In genomic region chr7:141293852-141294471, GRCm38 (mm10) we compare ENCODE assay signal across 8 mouse cellular contexts. TPM values are rescaled to one million over a fixed set of nuclear protein-coding genes. Genes with fewer than 3 reads are reported as not detected.
DNase-seq lines count a peak whose midpoint lies in the region; ATAC-seq lines count a peak whose summit lies in the region.

No protein-coding gene starts in this region.

- peak; percentile 44 to 48 for DNase-seq in cerebellum, postnatal 25 days
- DNase-seq in cerebellum, adult 11 months, result no peak
- DNase-seq in ZHBTc4 (ENCODE audit: low read depth, low spot score), result peak; percentile 65
- DNase-seq in kidney, postnatal 14 days, result peak; percentile 37
- peak; percentile 68 for DNase-seq in midbrain, embryonic 10.5 days (ENCODE audit: low spot score)
- DNase-seq in spleen, adult 12 weeks (ENCODE audit: low spot score), result no peak
- DNase-seq in ovary, adult 18-20 months (ENCODE audit: low spot score), result no peak

- ATAC-seq in forebrain, embryonic 16.5 days, result no peak

- peaks cover 35% of the 10 kb centered on the region for H3K27me3 ChIP-seq in forebrain, embryonic 16.5 days (replicated peaks; ENCODE audit: control insufficient read depth, insufficient read depth, low read length)
- H3K27me3 ChIP-seq in midbrain, embryonic 10.5 days (ENCODE audit: low read depth, poor library complexity, severe bottlenecking), result peaks cover 74% of the 10 kb centered on the region

- peak overlapping the region; percentile 38 for H3K4me3 ChIP-seq in forebrain, embryonic 16.5 days (replicated peaks; ENCODE audit: low read length)
- H3K4me3 ChIP-seq in midbrain, embryonic 10.5 days, result peak overlapping the region; percentile 52

- H3K27ac ChIP-seq in forebrain, embryonic 16.5 days (ENCODE audit: low read length), result no peak overlapping the region
- H3K27ac ChIP-seq in midbrain, embryonic 10.5 days (replicated peaks), result peak overlapping the region; percentile 10; the same call in 1 of the 2 replicates

- WGBS in forebrain, embryonic 16.5 days, result 1% methylated on average over 50 of the region's 53 CpGs
- 1% methylated on average over 53 of the region's 53 CpGs for WGBS in midbrain, embryonic 10.5 days

- H3K4me1 ChIP-seq in forebrain, embryonic 16.5 days (replicated peaks; ENCODE audit: control insufficient read depth, insufficient read depth, low read length), result peaks cover 20% of the 10 kb centered on the region
- peaks cover 37% of the 10 kb centered on the region for H3K4me1 ChIP-seq in midbrain, embryonic 10.5 days

- H3K36me3 ChIP-seq in forebrain, embryonic 16.5 days (ENCODE audit: control insufficient read depth, insufficient read depth), result peaks cover 7% of the 10 kb centered on the region; the same call in 1 of the 2 replicates
- peaks cover 25% of the 10 kb centered on the region for H3K36me3 ChIP-seq in midbrain, embryonic 10.5 days

- peak overlapping the region; percentile 62 for H3K4me2 ChIP-seq in forebrain, embryonic 16.5 days (ENCODE audit: low read length)

- H3K9me3 ChIP-seq in forebrain, embryonic 16.5 days (ENCODE audit: control insufficient read depth, low read length), result no peaks in the 10 kb centered on the region
- H3K9me3 ChIP-seq in midbrain, embryonic 10.5 days (replicated peaks), result no peaks in the 10 kb centered on the region

- H3K9ac ChIP-seq in forebrain, embryonic 16.5 days (replicated peaks; ENCODE audit: low read depth, low read length), result peak overlapping the region; percentile 46

RNA-seq across cellular contexts. Expression of gene Drd4, which starts 2.2 kb away (rescaled TPM):
- polyA plus RNA-seq in forebrain, embryonic 16.5 days (2015; fragmentation: Nextera tagmentation; extraction: Ambion mirVana), result 0.47 and 0.52 TPM in 2 replicates
- 0.32 and 0.62 TPM in 2 replicates for polyA plus RNA-seq in midbrain, embryonic 10.5 days (2016; fragmentation: Nextera tagmentation; extraction: Ambion mirVana)

RNA-seq across cellular contexts. Expression of gene Sct, which starts 15.0 kb away (rescaled TPM):
- 0.55 and 2.0 TPM in 2 replicates for polyA plus RNA-seq in forebrain, embryonic 16.5 days (2015; fragmentation: Nextera tagmentation; extraction: Ambion mirVana)
- polyA plus RNA-seq in midbrain, embryonic 10.5 days (2016; fragmentation: Nextera tagmentation; extraction: Ambion mirVana), result 0.79 and 2.4 TPM in 2 replicates

RNA-seq across cellular contexts. Expression of gene Cdhr5, which starts 17.4 kb away (rescaled TPM):
- not detected in 2 replicates for polyA plus RNA-seq in forebrain, embryonic 16.5 days (2015; fragmentation: Nextera tagmentation; extraction: Ambion mirVana)
- not detected in 2 replicates for polyA plus RNA-seq in midbrain, embryonic 10.5 days (2016; fragmentation: Nextera tagmentation; extraction: Ambion mirVana)

RNA-seq across cellular contexts. Expression of gene Irf7, which starts 27.7 kb away (rescaled TPM):
- polyA plus RNA-seq in forebrain, embryonic 16.5 days (2015; fragmentation: Nextera tagmentation; extraction: Ambion mirVana), result 0.76 and 1.9 TPM in 2 replicates
- polyA plus RNA-seq in midbrain, embryonic 10.5 days (2016; fragmentation: Nextera tagmentation; extraction: Ambion mirVana), result 0.58 and 1.4 TPM in 2 replicates

RNA-seq across cellular contexts. Expression of gene Deaf1, which starts 33.5 kb away (rescaled TPM):
- polyA plus RNA-seq in forebrain, embryonic 16.5 days (2015; fragmentation: Nextera tagmentation; extraction: Ambion mirVana), result 144 and 164 TPM in 2 replicates
- 57.4 and 67.2 TPM in 2 replicates for polyA plus RNA-seq in midbrain, embryonic 10.5 days (2016; fragmentation: Nextera tagmentation; extraction: Ambion mirVana)

Comparison
In these comparisons a context has a peak if more than half of its experiments do, and no peak if none do; other contexts are left out.
1. DNase-seq: peak in cerebellum, postnatal 25 days (2 of 2), ZHBTc4 (single experiment), kidney, postnatal 14 days (single experiment) and midbrain, embryonic 10.5 days (single experiment); none in cerebellum, adult 11 months (single experiment), spleen, adult 12 weeks (single experiment) and ovary, adult 18-20 months (single experiment).